Mouse (Mus musculus) liver, adult 2 months (tissue): ENCODE data around the gene Syt9.

Experiments used
- CTCF ChIP-seq: fragments of 200-500 bp; IDR thresholded peaks from 2 replicates; pipeline ENCODE4 v1.5.1; 2011; ENCODE audit warnings: low read depth, low read length, control low read depth
- POLR2A ChIP-seq: fragments of 200-500 bp; IDR thresholded peaks from 2 replicates; pipeline ENCODE4 v1.6.1; 2011; ENCODE audit warnings: low read length, control low read depth; ENCODE audit not compliant: insufficient read depth; ENCODE audit errors: extremely low read depth

GRCm38 (mm10) chr7:107529364-107529763, 158.8 kb downstream of the Syt9 start:
- no peak for TF ChIP-seq POLR2A
- no peak for TF ChIP-seq CTCF
